Mouse (Mus musculus) kidney, adult 2 months (tissue): ENCODE data around the gene Marveld3. TPM values are rescaled to one million over a fixed set of nuclear protein-coding genes. Genes with fewer than 3 reads are reported as not detected.

Source experiments
- DNase-seq: peaks from one replicate; pipeline ENCODE4 v3.0.0; 2021
- H3K27ac ChIP-seq: fragments of 200-500 bp; 2 replicates; pipeline ENCODE4 v1.5.1; 2012; ENCODE audit warnings: low read depth, low read length, control low read depth, inconsistent platforms; ENCODE audit not compliant: insufficient read depth
- H3K27me3 ChIP-seq: fragments of 200-500 bp; replicated peaks from 2 replicates; pipeline ENCODE4 v1.6.1; 2012; ENCODE audit warnings: mild to moderate bottlenecking, moderate library complexity, low read length, inconsistent platforms; ENCODE audit not compliant: control insufficient read depth, insufficient read depth
- H3K36me3 ChIP-seq: fragments of 200-500 bp; 2 replicates; pipeline ENCODE4 v1.6.1; 2012; ENCODE audit warnings: mild to moderate bottlenecking, moderate library complexity, low read length, inconsistent platforms; ENCODE audit not compliant: control insufficient read depth, insufficient read depth
- H3K4me1 ChIP-seq: fragments of 200-500 bp; 2 replicates; pipeline ENCODE4 v1.6.1; 2011; ENCODE audit warnings: low read length; ENCODE audit not compliant: control insufficient read depth, insufficient read depth
- H3K4me3 ChIP-seq: fragments of 200-500 bp; 2 replicates; pipeline ENCODE4 v1.5.1; 2011; ENCODE audit warnings: mild to moderate bottlenecking, low read depth, low read length, control low read depth; ENCODE audit not compliant: insufficient read depth
- CTCF ChIP-seq: fragments of 200-500 bp; conservative IDR thresholded peaks from 2 replicates; pipeline ENCODE4 v1.5.1; 2011; ENCODE audit warnings: low read depth, mild to moderate bottlenecking, control low read depth, low read length, moderate library complexity, mixed read lengths; ENCODE audit not compliant: insufficient read depth, insufficient read length
- POLR2A ChIP-seq: fragments of 200-500 bp; IDR thresholded peaks from one replicate; pipeline ENCODE4 v1.6.1; 2011; ENCODE audit warnings: low read depth, low read length, control low read depth
- WGBS: fragments of 180-500 bp; shearing (Covaris S2); methylation state at CpG from one replicate; pipeline ENCODE4 v1.1.7; 2018; 5-methylcytosine and 5-hydroxymethylcytosine counted together
- polyA plus RNA-seq: library from polyadenylated mRNA; depleted of rRNA; stranded (reverse); fragments of >200 nt; gene quantifications from 2 replicates; pipeline ENCODE4 v1.2.3, GENCODE M21; 2012

The Marveld3 gene
- polyA plus RNA-seq, 1 experiment, result 10.8 TPM

DNA sequence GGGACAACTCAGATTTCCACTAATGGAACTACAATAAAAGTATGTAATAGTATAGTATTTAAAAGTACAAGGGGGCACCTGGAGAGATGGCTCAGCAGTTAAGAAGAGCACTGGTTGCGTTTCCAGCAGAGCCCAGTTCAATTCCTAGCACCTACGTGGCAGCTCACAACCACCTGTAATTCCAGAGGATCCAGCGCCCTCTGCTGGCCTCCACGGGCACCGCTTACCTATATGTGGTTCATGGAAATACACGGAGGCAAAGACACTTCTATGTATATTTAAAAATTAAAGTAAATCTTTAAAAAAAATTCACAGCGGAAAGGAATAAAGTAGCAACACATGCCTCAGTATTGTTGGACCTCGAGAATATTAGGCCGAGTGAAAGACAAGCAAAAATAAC is 41.0 kb upstream of the Marveld3 start:
- Histone ChIP-seq H3K36me3 (no peaks in the 10 kb centered on the region), H3K4me1 (no peaks in the 10 kb centered on the region), H3K27me3 (no peaks in the 10 kb centered on the region), H3K27ac (no peak overlapping the region), H3K4me3 (no peak overlapping the region)
- 42% methylated on average over 9 of the region's 9 CpGs for WGBS
- peak; percentile 16 for DNase-seq
- peak; percentile 69 for TF ChIP-seq CTCF
- TF ChIP-seq POLR2A, result no peak

DNA sequence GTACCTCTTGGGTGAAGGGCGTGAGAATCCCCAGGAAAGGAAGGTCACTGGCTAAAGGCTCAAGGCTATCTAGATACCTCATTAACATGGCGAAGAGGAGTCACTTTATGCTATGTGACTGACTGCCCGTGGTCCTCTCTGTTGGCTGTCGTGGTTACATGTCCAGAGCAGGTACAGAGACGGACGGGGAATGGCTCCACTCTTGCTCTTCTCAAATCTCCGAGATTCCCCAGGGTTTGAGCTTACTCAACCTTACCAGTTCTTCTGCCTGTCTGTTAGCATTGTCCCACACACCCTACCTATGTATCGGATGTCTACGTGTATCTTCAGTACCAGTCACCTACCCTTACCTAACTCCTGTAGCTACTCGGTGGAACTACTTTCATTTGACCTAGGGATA is 38.0 kb upstream of the Marveld3 start:
- WGBS, result 77% methylated on average over 10 of the region's 10 CpGs
- no peak overlapping the region for H3K27ac ChIP-seq
- DNase-seq, result no peak
- no peaks in the 10 kb centered on the region for H3K27me3 ChIP-seq
- no peaks in the 10 kb centered on the region for H3K4me1 ChIP-seq
- TF ChIP-seq CTCF (no peak), POLR2A (no peak)
- H3K36me3 ChIP-seq, result no peaks in the 10 kb centered on the region
- H3K4me3 ChIP-seq, result no peak overlapping the region

GRCm38 (mm10) chr8:109998066-109998465 is 36.1 kb upstream of the Marveld3 start:
- TF ChIP-seq CTCF (no peak), POLR2A (no peak)
- Histone ChIP-seq H3K4me3 (no peak overlapping the region), H3K27ac (no peak overlapping the region), H3K4me1 (no peaks in the 10 kb centered on the region), H3K27me3 (no peaks in the 10 kb centered on the region), H3K36me3 (no peaks in the 10 kb centered on the region)
- no peak for DNase-seq
- 66% methylated on average over 7 of the region's 7 CpGs for WGBS

DNA sequence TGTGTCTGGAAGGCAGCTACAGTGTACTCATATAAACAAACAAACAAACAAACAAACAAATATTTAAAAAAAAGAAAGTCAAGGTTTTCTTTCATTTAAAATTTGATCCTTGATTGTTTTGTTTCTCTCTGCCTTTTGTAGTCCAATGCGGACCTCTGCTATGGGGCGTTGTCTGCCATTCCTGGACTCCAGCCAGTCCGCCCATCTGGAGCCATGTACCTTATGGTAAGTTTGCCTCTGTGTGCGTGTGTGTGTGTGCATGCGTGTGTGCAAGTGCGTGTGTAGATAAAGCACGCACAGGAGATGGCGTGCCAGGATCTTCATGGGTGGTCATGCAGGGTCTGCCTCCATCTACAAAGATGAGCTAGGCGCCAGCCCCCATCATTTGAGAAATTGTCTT is 35.4 kb upstream of the Marveld3 start:
- H3K27ac ChIP-seq, result no peak overlapping the region
- DNase-seq, result no peak
- no peak for TF ChIP-seq CTCF
- TF ChIP-seq POLR2A, result no peak
- no peaks in the 10 kb centered on the region for H3K36me3 ChIP-seq
- H3K4me3 ChIP-seq, result no peak overlapping the region
- H3K4me1 ChIP-seq, result no peaks in the 10 kb centered on the region
- H3K27me3 ChIP-seq, result no peaks in the 10 kb centered on the region
- 93% methylated on average over 9 of the region's 9 CpGs for WGBS

- Histone ChIP-seq H3K4me1 (no peaks in the 10 kb centered on the region), H3K27ac (no peak overlapping the region), H3K36me3 (no peaks in the 10 kb centered on the region), H3K4me3 (no peak overlapping the region), H3K27me3 (no peaks in the 10 kb centered on the region)
- no peak for TF ChIP-seq CTCF
- no peak for TF ChIP-seq POLR2A
- WGBS, result 56% methylated on average over 1 of the region's 1 CpGs
- no peak for DNase-seq
Measured at GRCm38 (mm10) chr8:109992951-109993350, 30.9 kb upstream of the Marveld3 start.

DNA sequence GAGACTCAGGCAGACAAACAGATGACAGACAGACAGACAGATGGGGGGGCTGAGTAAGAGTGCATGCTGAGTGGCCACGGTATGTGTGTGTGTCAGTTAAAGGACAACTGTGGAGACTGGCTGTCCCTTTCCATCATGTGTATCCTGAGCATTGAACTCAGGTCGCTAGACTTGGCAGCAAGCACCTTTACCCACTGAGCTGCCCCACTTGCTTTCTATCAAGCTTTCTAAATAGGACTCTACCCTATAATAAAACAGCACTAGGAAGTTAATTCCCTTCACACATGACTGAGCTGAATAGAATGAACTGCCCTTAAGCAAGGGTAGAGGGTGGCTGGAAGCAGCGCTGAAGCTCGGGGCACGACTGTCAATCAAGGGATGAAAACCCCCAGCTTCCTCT is 30.2 kb upstream of the Marveld3 start:
- H3K4me1 ChIP-seq, result no peaks in the 10 kb centered on the region
- TF ChIP-seq POLR2A (no peak), CTCF (no peak)
- H3K36me3 ChIP-seq, result no peaks in the 10 kb centered on the region
- no peak for DNase-seq
- no peak overlapping the region for H3K4me3 ChIP-seq
- H3K27me3 ChIP-seq, result no peaks in the 10 kb centered on the region
- WGBS, result 49% methylated on average over 5 of the region's 5 CpGs
- no peak overlapping the region for H3K27ac ChIP-seq

DNA sequence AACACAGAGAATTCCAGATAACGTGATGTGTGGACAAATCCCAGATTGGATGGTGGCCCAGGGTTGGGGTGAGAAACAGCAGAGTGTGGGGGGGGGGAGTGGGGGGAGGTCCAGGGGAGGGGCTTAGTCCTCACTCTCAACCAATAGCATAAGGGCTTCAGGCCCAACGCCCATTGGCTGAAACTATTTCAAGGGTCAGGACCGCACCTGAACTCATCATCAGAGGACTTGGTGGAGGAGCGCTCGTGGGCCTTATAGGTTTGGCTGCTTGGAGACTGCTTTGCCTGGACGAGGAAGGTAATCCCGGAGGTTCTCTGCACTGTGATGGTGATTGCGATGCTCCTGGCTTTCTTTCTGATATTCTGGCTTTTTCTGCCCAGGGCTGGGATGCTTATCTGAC is 28.2 kb upstream of the Marveld3 start, which contains the start of gene Tat:
TSS of gene Tat (plus strand) at position 214 of the 400 bp plus-strand sequence.
- 80% methylated on average over 8 of the region's 8 CpGs for WGBS
- no peak for TF ChIP-seq CTCF
- TF ChIP-seq POLR2A, result no peak
- no peaks in the 10 kb centered on the region for H3K36me3 ChIP-seq
- no peak within 1 kb of the TSS for H3K4me3 ChIP-seq
- no peak for DNase-seq
- H3K4me1 ChIP-seq, result no peaks in the 10 kb centered on the region
- H3K27ac ChIP-seq, result no peak within 1 kb of the TSS
- no peaks in the 10 kb centered on the region for H3K27me3 ChIP-seq

- no peaks in the 10 kb centered on the region for H3K36me3 ChIP-seq
- no peak overlapping the region for H3K27ac ChIP-seq
- no peak for DNase-seq
- H3K27me3 ChIP-seq, result no peaks in the 10 kb centered on the region
- H3K4me1 ChIP-seq, result no peaks in the 10 kb centered on the region
- no peak overlapping the region for H3K4me3 ChIP-seq
- 84% methylated on average over 8 of the region's 8 CpGs for WGBS
- no peak; the same call in 1 of the 2 replicates for TF ChIP-seq CTCF
- TF ChIP-seq POLR2A, result no peak
Measured at GRCm38 (mm10) chr8:109989151-109989550, 27.1 kb upstream of the Marveld3 start.
